Mouse (Mus musculus) intestine, embryonic 14.5 days (tissue): ENCODE results near the gene Ror1. TPM values are rescaled to one million over a fixed set of nuclear protein-coding genes. Genes with fewer than 3 reads are reported as not detected.

Source experiments
- ATAC-seq: fragments of 200-750 bp; cut with Nextera tagmentation; replicated peaks from 2 replicates; pipeline ENCODE4 v1.8.0; 2017; ENCODE audit warnings: low read depth, moderate number of reproducible peaks, moderate TSS enrichment, moderate library complexity; ENCODE audit not compliant: low FRiP score, low TSS enrichment
- DNase-seq: peaks from one replicate; pipeline ENCODE4 v3.0.0-alpha.2; 2018; ENCODE audit warnings: low spot score
- H3K27ac ChIP-seq: fragments of 300-500 bp; sonication (generic); 2 replicates; pipeline ENCODE4 v1.5.1; 2014; ENCODE audit warnings: low read depth, mild to moderate bottlenecking, control low read depth
- H3K27me3 ChIP-seq: fragments of 300-500 bp; sonication (generic); replicated peaks from 2 replicates; pipeline ENCODE4 v1.6.1; 2014; ENCODE audit warnings: low read length, control low read depth; ENCODE audit not compliant: control insufficient read depth, insufficient read depth
- H3K36me3 ChIP-seq: fragments of 300-500 bp; sonication (generic); 2 replicates; pipeline ENCODE4 v1.6.1; 2014; ENCODE audit warnings: low read length, control low read depth; ENCODE audit not compliant: control insufficient read depth, insufficient read depth
- H3K4me1 ChIP-seq: fragments of 300-500 bp; sonication (generic); replicated peaks from 2 replicates; pipeline ENCODE4 v1.6.1; 2014; ENCODE audit warnings: low read length, control low read depth, mixed read lengths; ENCODE audit not compliant: control insufficient read depth, insufficient read depth
- H3K4me2 ChIP-seq: fragments of 300-500 bp; sonication (generic); 2 replicates; pipeline ENCODE4 v1.6.1; 2014; ENCODE audit warnings: low read length
- H3K4me3 ChIP-seq: fragments of 300-500 bp; sonication (generic); 2 replicates; pipeline ENCODE4 v1.5.1; 2014; ENCODE audit warnings: low read depth, low read length, control low read depth, mixed read lengths
- H3K9ac ChIP-seq: fragments of 300-500 bp; sonication (generic); 2 replicates; pipeline ENCODE4 v1.6.1; 2014; ENCODE audit warnings: mild to moderate bottlenecking, low read length
- H3K9me3 ChIP-seq: fragments of 300-500 bp; sonication (generic); 2 replicates; pipeline ENCODE4 v1.6.1; 2016; ENCODE audit warnings: low read length, control low read depth; ENCODE audit not compliant: control insufficient read depth
- WGBS: fragments of 180-500 bp; shearing (Covaris S2); extraction: QIAGEN DNeasy Blood & Tissue Kit; methylation state at CpG from one replicate; pipeline ENCODE4 v1.1.7; 2014; 5-methylcytosine and 5-hydroxymethylcytosine counted together
- polyA plus RNA-seq: library from polyadenylated mRNA; unstranded; fragments of >200 nt; fragmentation: Nextera tagmentation; extraction: Ambion mirVana; gene quantifications from 2 replicates; pipeline ENCODE4 v1.2.1, GENCODE M21; 2014

Ror1 gene
- polyA plus RNA-seq, 1 experiment from 2014 or later: 12.1 TPM

- no peak overlapping the region for H3K4me3 ChIP-seq
- H3K9ac ChIP-seq: no peak overlapping the region
- no peak overlapping the region for H3K27ac ChIP-seq
- H3K9me3 ChIP-seq: no peaks in the 10 kb centered on the region
- WGBS: 80% methylated on average over 3 of the region's 3 CpGs
- ATAC-seq (no peak), DNase-seq (no peak)
- no peak overlapping the region for H3K4me2 ChIP-seq
- no peaks in the 10 kb centered on the region for H3K27me3 ChIP-seq
- no peaks in the 10 kb centered on the region for H3K4me1 ChIP-seq
- H3K36me3 ChIP-seq: no peaks in the 10 kb centered on the region
Measured at GRCm38 (mm10) chr4:100401078-100401477, 305.5 kb downstream of the Ror1 start.

GRCm38 (mm10) chr4:100401581-100402470, 306.2 kb downstream of the Ror1 start:
- Histone ChIP-seq H3K9ac (no peak overlapping the region), H3K27ac (no peak overlapping the region), H3K4me2 (no peak overlapping the region), H3K27me3 (no peaks in the 10 kb centered on the region), H3K9me3 (no peaks in the 10 kb centered on the region), H3K36me3 (no peaks in the 10 kb centered on the region), H3K4me1 (peaks cover 4% of the 10 kb centered on the region; the same call in 1 of the 2 replicates), H3K4me3 (no peak overlapping the region)
- peak; percentile 44 for DNase-seq
- ATAC-seq: no peak
- WGBS: 82% methylated on average over 14 of the region's 14 CpGs

- Histone ChIP-seq H3K4me1 (peaks cover 15% of the 10 kb centered on the region), H3K9me3 (no peaks in the 10 kb centered on the region), H3K27ac (peak overlapping the region; percentile 43; the same call in 1 of the 2 replicates), H3K4me3 (no peak overlapping the region), H3K9ac (no peak overlapping the region), H3K4me2 (no peak overlapping the region), H3K27me3 (no peaks in the 10 kb centered on the region), H3K36me3 (peaks cover 3% of the 10 kb centered on the region)
- no peak for ATAC-seq
- DNase-seq: peak; percentile 90
- WGBS: 28% methylated on average over 9 of the region's 9 CpGs
Measured at GRCm38 (mm10) chr4:100407261-100407874, 311.8 kb downstream of the Ror1 start.

- Histone ChIP-seq H3K4me1 (peaks cover 15% of the 10 kb centered on the region), H3K27ac (no peak overlapping the region), H3K4me3 (no peak overlapping the region), H3K9ac (no peak overlapping the region), H3K27me3 (no peaks in the 10 kb centered on the region), H3K9me3 (no peaks in the 10 kb centered on the region), H3K36me3 (peaks cover 3% of the 10 kb centered on the region), H3K4me2 (no peak overlapping the region)
- no peak for ATAC-seq
- no peak for DNase-seq
- whole genome bisulfite sequencing: 72% methylated on average over 8 of the region's 8 CpGs
Measured at GRCm38 (mm10) chr4:100409521-100409920, 313.9 kb downstream of the Ror1 start.

GRCm38 (mm10) chr4:100411841-100412539, 316.4 kb downstream of the Ror1 start:
- ATAC-seq (no peak), DNase-seq (peak; percentile 28)
- Histone ChIP-seq H3K4me1 (peaks cover 9% of the 10 kb centered on the region; the same call in 1 of the 2 replicates), H3K36me3 (peaks cover 3% of the 10 kb centered on the region), H3K9ac (no peak overlapping the region), H3K9me3 (no peaks in the 10 kb centered on the region), H3K4me2 (no peak overlapping the region), H3K27ac (no peak overlapping the region), H3K27me3 (no peaks in the 10 kb centered on the region), H3K4me3 (no peak overlapping the region)
- 61% methylated on average over 13 of the region's 13 CpGs for WGBS

- no peak overlapping the region for H3K27ac ChIP-seq
- no peak overlapping the region for H3K4me2 ChIP-seq
- no peaks in the 10 kb centered on the region for H3K9me3 ChIP-seq
- WGBS: 24% methylated on average over 3 of the region's 3 CpGs
- no peak overlapping the region for H3K9ac ChIP-seq
- DNase-seq (peak; percentile 49), ATAC-seq (no peak)
- no peak overlapping the region for H3K4me3 ChIP-seq
- H3K36me3 ChIP-seq: peaks cover 3% of the 10 kb centered on the region
- peaks cover 6% of the 10 kb centered on the region; the same call in 1 of the 2 replicates for H3K4me1 ChIP-seq
- H3K27me3 ChIP-seq: no peaks in the 10 kb centered on the region
Measured at GRCm38 (mm10) chr4:100422756-100423155, 327.2 kb downstream of the Ror1 start.

GRCm38 (mm10) chr4:100426101-100426500, 330.5 kb downstream of the Ror1 start:
- Histone ChIP-seq H3K4me2 (no peak overlapping the region), H3K4me1 (peaks cover 10% of the 10 kb centered on the region), H3K27ac (no peak overlapping the region), H3K27me3 (no peaks in the 10 kb centered on the region), H3K4me3 (no peak overlapping the region), H3K9ac (no peak overlapping the region), H3K9me3 (no peaks in the 10 kb centered on the region), H3K36me3 (peaks cover 3% of the 10 kb centered on the region)
- ATAC-seq (no peak), DNase-seq (no peak)
- 93% methylated on average over 1 of the region's 1 CpGs for WGBS

- H3K4me1 ChIP-seq: peaks cover 13% of the 10 kb centered on the region
- H3K4me2 ChIP-seq: no peak overlapping the region
- 64% methylated on average over 2 of the region's 2 CpGs for WGBS
- DNase-seq: no peak
- H3K9ac ChIP-seq: no peak overlapping the region
- H3K27ac ChIP-seq: no peak overlapping the region
- no peak overlapping the region for H3K4me3 ChIP-seq
- no peak for ATAC-seq
- peaks cover 3% of the 10 kb centered on the region for H3K36me3 ChIP-seq
- no peaks in the 10 kb centered on the region for H3K9me3 ChIP-seq
- no peaks in the 10 kb centered on the region for H3K27me3 ChIP-seq
Measured at GRCm38 (mm10) chr4:100429371-100429900, 333.8 kb downstream of the Ror1 start.
